Comparison of ENCODE assay signal across 27 mouse cellular contexts in genomic region chr19:60813133-60813532, GRCm38 (mm10). TPM values are rescaled to one million over a fixed set of nuclear protein-coding genes. Genes with fewer than 3 reads are reported as not detected.
A peak's percentile ranks its signal among the peaks of the same experiment; 100 is the strongest.
DNase-seq lines count a peak whose midpoint lies in the region; ATAC-seq and TF ChIP-seq lines count a peak whose summit lies in the region.
"Had no signal": no experiment of that assay in that cellular context is flagged by ENCODE, and none has a peak within 500 bp of the region (broad histone marks: within the 10 kb centered on the region; RNA-seq: fewer than 3 reads in every experiment).

No protein-coding gene starts in this region.

- no peak for TF ChIP-seq POLR2A in ES-Bruce4 (IDR thresholded peaks at IDR 0.05; ENCODE audit: insufficient read depth, low read length)

- WGBS in liver, embryonic 13.5 days (ENCODE audit: insufficient replicate concordance), result 90% methylated on average over 6 of the region's 6 CpGs
- WGBS in liver, embryonic 11.5 days, result 95% methylated on average over 6 of the region's 6 CpGs
- WGBS in liver, embryonic 15.5 days (ENCODE audit: insufficient replicate concordance), result 90% methylated on average over 6 of the region's 6 CpGs

- no peak for TF ChIP-seq CTCF in ES-Bruce4 (IDR thresholded peaks at IDR 0.05; ENCODE audit: low read depth, low read length)

- H3K27me3 ChIP-seq in erythroblast, embryonic 14.5 days (ENCODE audit: control insufficient read depth), result no peaks in the 10 kb centered on the region
- no peaks in the 10 kb centered on the region for H3K27me3 ChIP-seq in liver, embryonic 13.5 days
- no peaks in the 10 kb centered on the region for H3K27me3 ChIP-seq in liver, embryonic 11.5 days (replicated peaks; ENCODE audit: control insufficient read depth, insufficient read depth, low read length)
- H3K27me3 ChIP-seq in ES-Bruce4 (ENCODE audit: control insufficient read depth, insufficient read depth, low read length, poor library complexity, severe bottlenecking), result no peaks in the 10 kb centered on the region
- H3K27me3 ChIP-seq in liver, embryonic 15.5 days, result no peaks in the 10 kb centered on the region
- H3K27me3 ChIP-seq: CH12.LX; embryonic facial prominence, embryonic 13.5 days; embryonic facial prominence, embryonic 15.5 days; forebrain, embryonic 12.5 days; Patski had no signal

- H3K9me3 ChIP-seq in erythroblast, embryonic 14.5 days (ENCODE audit: control insufficient read depth, low read length), result no peaks in the 10 kb centered on the region
- no peaks in the 10 kb centered on the region for H3K9me3 ChIP-seq in liver, embryonic 13.5 days (replicated peaks)
- H3K9me3 ChIP-seq in liver, embryonic 11.5 days (ENCODE audit: control insufficient read depth, low read length), result no peaks in the 10 kb centered on the region
- H3K9me3 ChIP-seq in ES-Bruce4 (replicated peaks; ENCODE audit: control insufficient read depth, insufficient read depth, low read length, poor library complexity, severe bottlenecking), result no peaks in the 10 kb centered on the region
- no peaks in the 10 kb centered on the region for H3K9me3 ChIP-seq in liver, embryonic 15.5 days (replicated peaks)
- H3K9me3 ChIP-seq: embryonic facial prominence, embryonic 13.5 days; embryonic facial prominence, embryonic 15.5 days; forebrain, embryonic 10.5 days; forebrain, embryonic 12.5 days had no signal

- no peak overlapping the region for H3K27ac ChIP-seq in liver, embryonic 13.5 days
- no peak overlapping the region for H3K27ac ChIP-seq in liver, embryonic 11.5 days (ENCODE audit: low read depth, low read length)
- no peak overlapping the region for H3K27ac ChIP-seq in ES-Bruce4 (ENCODE audit: insufficient read depth, low read length)
- H3K27ac ChIP-seq in liver, embryonic 15.5 days (replicated peaks), result no peak overlapping the region
- H3K27ac ChIP-seq: embryonic facial prominence, embryonic 13.5 days; embryonic facial prominence, embryonic 15.5 days; forebrain, embryonic 10.5 days; forebrain, embryonic 12.5 days had no signal

- H3K36me3 ChIP-seq in erythroblast, embryonic 14.5 days (ENCODE audit: control insufficient read depth), result peaks cover 40% of the 10 kb centered on the region
- peaks cover 34% of the 10 kb centered on the region for H3K36me3 ChIP-seq in liver, embryonic 13.5 days
- peaks cover 5% of the 10 kb centered on the region; the same call in 1 of the 2 replicates for H3K36me3 ChIP-seq in liver, embryonic 11.5 days (ENCODE audit: control insufficient read depth, insufficient read depth, low read length)
- peaks cover 13% of the 10 kb centered on the region for H3K36me3 ChIP-seq in ES-Bruce4 (ENCODE audit: control insufficient read depth, insufficient read depth, low read length, poor library complexity, severe bottlenecking)
- H3K36me3 ChIP-seq in liver, embryonic 15.5 days (replicated peaks), result peaks cover 30% of the 10 kb centered on the region

- no peak overlapping the region for H3K9ac ChIP-seq in liver, embryonic 13.5 days
- no peak overlapping the region for H3K9ac ChIP-seq in liver, embryonic 11.5 days (ENCODE audit: low read depth, low read length)
- peak overlapping the region; percentile 74; the same call in 1 of the 2 replicates for H3K9ac ChIP-seq in ES-Bruce4 (ENCODE audit: low read depth, poor library complexity, severe bottlenecking)
- no peak overlapping the region for H3K9ac ChIP-seq in liver, embryonic 15.5 days
- H3K9ac ChIP-seq: embryonic facial prominence, embryonic 13.5 days; embryonic facial prominence, embryonic 15.5 days; forebrain, embryonic 12.5 days had no signal

- no peak for TF ChIP-seq EP300 in ES-Bruce4 (IDR thresholded peaks at IDR 0.05; ENCODE audit: insufficient read depth, low read depth, low read length)

- no peak for DNase-seq in liver, embryonic 13.5 days
- DNase-seq in liver, embryonic 11.5 days (ENCODE audit: low spot score), result no peak
- DNase-seq in adrenal gland, postnatal 14 days, result no peak
- DNase-seq: adrenal gland, adult 8-10 months; adrenal gland, postnatal 25 days; B cell, adult 2 months; cerebellum, adult 11 months; cerebellum, adult 18-20 months; cerebellum, adult 8-10 months; cerebellum, adult 9-11 months; cerebellum, postnatal 14 days; cerebellum, postnatal 36 days; embryo, embryonic 11 days had no signal

- no peak for ATAC-seq in erythroblast, adult 5-6 weeks (replicated peaks; ENCODE audit: low FRiP score, poor library complexity, severe bottlenecking)
- ATAC-seq in liver, embryonic 13.5 days (ENCODE audit: low read depth), result no peak
- no peak for ATAC-seq in liver, embryonic 11.5 days (replicated peaks; ENCODE audit: low FRiP score)
- no peak for ATAC-seq in liver, embryonic 15.5 days (ENCODE audit: insufficient read depth)
- ATAC-seq: activated CD4-positive, CD25-positive, alpha-beta regulatory T cell, adult 4 months; CD4-positive, CD25-positive, alpha-beta regulatory T cell, adult 4 months; forebrain, embryonic 14.5 days; forebrain, embryonic 16.5 days; Patski had no signal

- 0 out of 2 replicates have a peak overlapping the region, but pooled peaks have one; percentile 73 for H3K4me2 ChIP-seq in liver, embryonic 13.5 days
- no peak overlapping the region; the same call in 1 of the 2 replicates for H3K4me2 ChIP-seq in liver, embryonic 11.5 days
- H3K4me2 ChIP-seq in liver, embryonic 15.5 days, result peak overlapping the region; percentile 78; the same call in 1 of the 2 replicates
- H3K4me2 ChIP-seq: embryonic facial prominence, embryonic 15.5 days; forebrain, embryonic 12.5 days had no signal

- peak overlapping the region; percentile 79 for H3K4me3 ChIP-seq in erythroblast, embryonic 14.5 days (replicated peaks)
- no peak overlapping the region for H3K4me3 ChIP-seq in liver, embryonic 13.5 days (replicated peaks)
- H3K4me3 ChIP-seq in liver, embryonic 11.5 days (ENCODE audit: low read depth, low read length), result no peak overlapping the region; the same call in 1 of the 2 replicates
- no peak overlapping the region for H3K4me3 ChIP-seq in ES-Bruce4 (ENCODE audit: low read depth, low read length)
- no peak overlapping the region for H3K4me3 ChIP-seq in liver, embryonic 15.5 days (replicated peaks)
- H3K4me3 ChIP-seq: embryonic facial prominence, embryonic 13.5 days; embryonic facial prominence, embryonic 15.5 days; forebrain, embryonic 10.5 days; forebrain, embryonic 12.5 days had no signal

- H3K4me1 ChIP-seq in erythroblast, embryonic 14.5 days (ENCODE audit: control insufficient read depth), result peaks cover 45% of the 10 kb centered on the region
- H3K4me1 ChIP-seq in liver, embryonic 13.5 days (replicated peaks), result peaks cover 48% of the 10 kb centered on the region
- peaks cover 19% of the 10 kb centered on the region for H3K4me1 ChIP-seq in liver, embryonic 11.5 days (replicated peaks; ENCODE audit: control insufficient read depth, insufficient read depth, low read length)
- H3K4me1 ChIP-seq in ES-Bruce4 (ENCODE audit: control insufficient read depth, insufficient read depth, low read length), result no peaks in the 10 kb centered on the region
- H3K4me1 ChIP-seq in liver, embryonic 15.5 days (replicated peaks), result peaks cover 42% of the 10 kb centered on the region

RNA-seq across cellular contexts. Expression of gene Fam45a, which starts 1.7 kb away (rescaled TPM):
- 0.20 and 0.44 TPM in 2 replicates for polyA plus RNA-seq in erythroblast, embryonic 14.5 days (2012)
- 11.7 and 15.5 TPM in 2 replicates for total RNA-seq in erythroblast, adult 5-6 weeks (2015; ENCODE audit: low replicate concordance)
- total RNA-seq in erythroblast, adult 5-6 weeks (2017; ENCODE audit: low replicate concordance), result 6.6 and 14.0 TPM in 2 replicates
- 21.9 and 26.8 TPM in 2 replicates for polyA plus RNA-seq in liver, embryonic 13.5 days (2015; fragmentation: Nextera tagmentation; extraction: Ambion mirVana)
- 34.1 and 36.0 TPM in 2 replicates for polyA plus RNA-seq in liver, embryonic 11.5 days (2014; fragmentation: Nextera tagmentation; extraction: Ambion mirVana)
- polyA plus RNA-seq in ES-Bruce4 (2011; ENCODE audit: insufficient read depth, insufficient read length, low read depth, missing spikeins), result 32.3 and 37.6 TPM in 2 replicates
- polyA plus RNA-seq in liver, embryonic 15.5 days (2015; fragmentation: Nextera tagmentation; extraction: Ambion mirVana), result 20.2 and 20.9 TPM in 2 replicates
- 26.3 and 31.9 TPM in 2 replicates for total RNA-seq in adrenal gland, postnatal 14 days (2021)

RNA-seq across cellular contexts. Expression of gene Eif3a, which starts 22.7 kb away (rescaled TPM):
- 5.8 and 7.7 TPM in 2 replicates for polyA plus RNA-seq in erythroblast, embryonic 14.5 days (2012)
- total RNA-seq in erythroblast, adult 5-6 weeks (2015; ENCODE audit: low replicate concordance), result 63.8 and 94.0 TPM in 2 replicates
- total RNA-seq in erythroblast, adult 5-6 weeks (2017; ENCODE audit: low replicate concordance), result 68.9 and 152 TPM in 2 replicates
- 109 and 129 TPM in 2 replicates for polyA plus RNA-seq in liver, embryonic 13.5 days (2015; fragmentation: Nextera tagmentation; extraction: Ambion mirVana)
- 199 and 208 TPM in 2 replicates for polyA plus RNA-seq in liver, embryonic 11.5 days (2014; fragmentation: Nextera tagmentation; extraction: Ambion mirVana)
- polyA plus RNA-seq in ES-Bruce4 (2011; ENCODE audit: insufficient read depth, insufficient read length, low read depth, missing spikeins), result 435 and 454 TPM in 2 replicates
- polyA plus RNA-seq in liver, embryonic 15.5 days (2015; fragmentation: Nextera tagmentation; extraction: Ambion mirVana), result 74.9 and 78.5 TPM in 2 replicates
- total RNA-seq in adrenal gland, postnatal 14 days (2021), result 166 and 178 TPM in 2 replicates

RNA-seq across cellular contexts. Expression of gene Sfxn4, which starts 48.1 kb away (rescaled TPM):
- 0.04 TPM in 1 of 2 replicates, not detected in the other for polyA plus RNA-seq in erythroblast, embryonic 14.5 days (2012)
- total RNA-seq in erythroblast, adult 5-6 weeks (2015; ENCODE audit: low replicate concordance), result 7.3 and 11.9 TPM in 2 replicates
- total RNA-seq in erythroblast, adult 5-6 weeks (2017; ENCODE audit: low replicate concordance), result 3.5 and 13.2 TPM in 2 replicates
- 1.0 and 1.2 TPM in 2 replicates for polyA plus RNA-seq in liver, embryonic 13.5 days (2015; fragmentation: Nextera tagmentation; extraction: Ambion mirVana)
- 3.6 and 4.2 TPM in 2 replicates for polyA plus RNA-seq in liver, embryonic 11.5 days (2014; fragmentation: Nextera tagmentation; extraction: Ambion mirVana)
- polyA plus RNA-seq in ES-Bruce4 (2011; ENCODE audit: insufficient read depth, insufficient read length, low read depth, missing spikeins), result 1.8 and 2.8 TPM in 2 replicates
- 0.62 and 1.1 TPM in 2 replicates for polyA plus RNA-seq in liver, embryonic 15.5 days (2015; fragmentation: Nextera tagmentation; extraction: Ambion mirVana)
- 4.3 and 5.6 TPM in 2 replicates for total RNA-seq in adrenal gland, postnatal 14 days (2021)

RNA-seq across cellular contexts. Expression of gene Nanos1, which starts 57.3 kb away (rescaled TPM):
- polyA plus RNA-seq in erythroblast, embryonic 14.5 days (2012), result 0.60 and 0.95 TPM in 2 replicates
- 0.58 and 1.7 TPM in 2 replicates for total RNA-seq in erythroblast, adult 5-6 weeks (2015; ENCODE audit: low replicate concordance)
- 1.6 and 2.9 TPM in 2 replicates for total RNA-seq in erythroblast, adult 5-6 weeks (2017; ENCODE audit: low replicate concordance)
- polyA plus RNA-seq in liver, embryonic 13.5 days (2015; fragmentation: Nextera tagmentation; extraction: Ambion mirVana), result 0.91 and 1.1 TPM in 2 replicates
- 1.2 and 1.4 TPM in 2 replicates for polyA plus RNA-seq in liver, embryonic 11.5 days (2014; fragmentation: Nextera tagmentation; extraction: Ambion mirVana)
- 3.8 and 4.2 TPM in 2 replicates for polyA plus RNA-seq in ES-Bruce4 (2011; ENCODE audit: insufficient read depth, insufficient read length, low read depth, missing spikeins)
- 1.2 and 1.3 TPM in 2 replicates for polyA plus RNA-seq in liver, embryonic 15.5 days (2015; fragmentation: Nextera tagmentation; extraction: Ambion mirVana)
- 1.5 and 1.9 TPM in 2 replicates for total RNA-seq in adrenal gland, postnatal 14 days (2021)

Comparison
In these comparisons a context has a peak if more than half of its experiments do, and no peak if none do; other contexts are left out.
1. RNA of gene Fam45a, which starts 1.7 kb away (polyA plus RNA-seq): 32.3 to 37.6 TPM in ES-Bruce4, 34.1 to 36.0 TPM in liver, embryonic 11.5 days, 21.9 to 26.8 TPM in liver, embryonic 13.5 days and 20.2 to 20.9 TPM in liver, embryonic 15.5 days; 0.20 to 0.44 TPM in erythroblast, embryonic 14.5 days; every median in the first group is over 10 times any median in the second.